Mouse (Mus musculus): ENCODE results near the gene Srrm2.

Srrm2 gene

GRCm38 (mm10) chr17:23857193-23857592 lies 66.9 kb downstream of the Srrm2 start:
- DNase-seq (ENCODE audit: low spot score): no peak

- DNase-seq (ENCODE audit: low spot score): no peak
These were observed 67.6 kb downstream of the Srrm2 start for GRCm38 (mm10) chr17:23857913-23858312.

- DNase-seq (ENCODE audit: low spot score): no peak
These were observed 72.6 kb downstream of the Srrm2 start for GRCm38 (mm10) chr17:23862926-23863325.

- no peak for DNase-seq (ENCODE audit: low spot score)
These were observed 77.4 kb downstream of the Srrm2 start, which contains the start of gene Prss21 for GRCm38 (mm10) chr17:23867756-23868155. Gene Prss21, plus strand, starts transcription at chr17:23868056.

GRCm38 (mm10) chr17:23868513-23868912 lies 78.2 kb downstream of the Srrm2 start:
- no peak for DNase-seq (ENCODE audit: low spot score)

Measured in retina, embryonic 14.5 days (tissue).